Mouse (Mus musculus): ENCODE data around the gene Pcdh9.
A peak's percentile ranks its signal among the peaks of the same experiment; 100 is the strongest.

Pcdh9 gene

DNA sequence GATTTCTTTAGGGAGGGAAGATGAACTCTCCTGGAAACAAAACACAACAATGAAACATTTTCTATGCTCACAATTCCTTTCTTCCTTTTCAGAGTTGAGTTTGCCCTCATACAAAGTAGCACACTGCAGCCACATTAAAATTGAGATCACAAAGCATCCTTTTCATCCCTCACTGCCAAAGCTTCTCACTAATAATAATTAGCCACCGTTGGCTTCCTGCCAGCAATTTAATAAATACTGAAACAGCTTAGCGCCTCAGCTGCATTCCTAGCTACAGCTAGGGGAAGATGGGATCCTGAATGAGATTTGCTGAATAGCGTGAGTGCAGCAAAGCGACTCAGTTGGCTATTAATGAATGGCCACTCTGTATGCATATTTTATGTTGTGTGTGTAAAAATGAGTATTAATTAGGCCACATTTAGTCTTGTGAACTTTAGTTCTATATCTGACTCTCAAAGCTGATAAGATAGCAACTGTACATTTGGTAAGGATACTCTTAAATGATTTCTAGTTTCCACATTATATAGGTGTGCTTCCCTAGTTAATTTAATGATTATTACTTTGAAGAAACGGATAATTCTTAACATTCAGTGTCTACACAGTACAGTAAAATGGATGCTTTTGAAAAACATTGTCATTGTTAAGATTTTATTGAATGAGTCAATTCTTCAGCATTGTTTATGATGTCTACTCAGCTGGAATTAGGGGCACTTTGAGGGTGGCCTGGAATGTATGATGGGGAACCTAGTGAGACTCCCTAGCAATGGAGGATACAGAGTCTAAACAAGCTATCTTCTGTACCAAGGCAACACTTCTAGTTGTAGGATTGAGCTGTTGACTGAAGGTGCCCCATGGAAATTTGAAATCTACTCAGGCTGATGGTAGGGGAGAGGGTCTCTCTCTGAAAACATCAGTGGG, 881.1 kb downstream of the Pcdh9 start:
- peak in 1 of 2 experiments; percentile 8 for DNase-seq (ENCODE audit: low spot score in 2 of 2)
